Mouse (Mus musculus): ENCODE data around the gene Nudt1. TPM values are rescaled to one million over a fixed set of nuclear protein-coding genes. Genes with fewer than 3 reads are reported as not detected.
A peak's percentile ranks its signal among the peaks of the same experiment; 100 is the strongest.
"Not testable (repeated sequence)": the region's sequence is repeated elsewhere in the genome, so short reads cannot be mapped to it uniquely, and the experiment has no call there.

Nudt1 gene
- polyA plus RNA-seq, 1 experiment from 2014 or later, result 39.6 TPM

GRCm38 (mm10) chr5:140368126-140368525, 46.7 kb downstream of the Nudt1 start:
- not testable (repeated sequence) for ATAC-seq (ENCODE audit: insufficient number of reproducible peaks, insufficient read depth, low FRiP score, low read depth); H3K9ac ChIP-seq (replicated peaks; ENCODE audit: low read depth, low read length); H3K9me3 ChIP-seq (ENCODE audit: control insufficient read depth, low read depth, low read length); H3K27me3 ChIP-seq (ENCODE audit: control insufficient read depth, insufficient read depth, low read length); H3K4me2 ChIP-seq (replicated peaks; ENCODE audit: low read depth, low read length); H3K4me3 ChIP-seq (ENCODE audit: low read depth, low read length); H3K4me1 ChIP-seq (ENCODE audit: control insufficient read depth, insufficient read depth, low read length); H3K27ac ChIP-seq (ENCODE audit: low read length); H3K36me3 ChIP-seq (ENCODE audit: control insufficient read depth, insufficient read depth, low read length)
- WGBS, result 80% methylated on average over 2 of the region's 2 CpGs

DNA sequence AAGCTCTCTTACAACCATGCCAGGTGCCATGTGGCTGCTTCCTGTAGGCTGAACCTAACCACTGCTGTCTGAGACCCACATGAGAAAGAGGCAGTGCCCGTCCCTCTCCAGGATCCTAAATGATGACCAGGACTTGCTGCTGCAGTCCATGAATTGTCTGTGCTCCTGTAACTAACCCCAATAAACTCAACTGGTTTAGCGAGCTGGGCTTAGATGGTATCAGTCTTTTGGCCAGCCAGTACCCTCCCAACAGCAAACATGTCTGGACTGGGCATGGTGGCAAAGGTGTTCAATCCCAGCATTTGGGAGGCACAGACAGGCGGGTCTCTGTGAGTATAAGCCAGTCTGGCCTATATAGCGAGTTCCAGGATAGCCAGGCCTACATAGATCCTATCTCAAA, 47.5 kb downstream of the Nudt1 start:
- Histone ChIP-seq H3K9me3 (ENCODE audit: control insufficient read depth, low read depth, low read length) (no peaks in the 10 kb centered on the region; the same call in 1 of the 2 replicates), H3K4me1 (ENCODE audit: control insufficient read depth, insufficient read depth, low read length) (peaks cover 6% of the 10 kb centered on the region; the same call in 1 of the 2 replicates), H3K4me3 (ENCODE audit: low read depth, low read length) (no peak overlapping the region), H3K9ac (replicated peaks; ENCODE audit: low read depth, low read length) (no peak overlapping the region), H3K4me2 (replicated peaks; ENCODE audit: low read depth, low read length) (no peak overlapping the region), H3K27ac (ENCODE audit: low read length) (no peak overlapping the region), H3K36me3 (ENCODE audit: control insufficient read depth, insufficient read depth, low read length) (no peaks in the 10 kb centered on the region), H3K27me3 (ENCODE audit: control insufficient read depth, insufficient read depth, low read length) (no peaks in the 10 kb centered on the region)
- whole genome bisulfite sequencing, result 96% methylated on average over 4 of the region's 4 CpGs
- ATAC-seq (ENCODE audit: insufficient number of reproducible peaks, insufficient read depth, low FRiP score, low read depth), result no peak

DNA sequence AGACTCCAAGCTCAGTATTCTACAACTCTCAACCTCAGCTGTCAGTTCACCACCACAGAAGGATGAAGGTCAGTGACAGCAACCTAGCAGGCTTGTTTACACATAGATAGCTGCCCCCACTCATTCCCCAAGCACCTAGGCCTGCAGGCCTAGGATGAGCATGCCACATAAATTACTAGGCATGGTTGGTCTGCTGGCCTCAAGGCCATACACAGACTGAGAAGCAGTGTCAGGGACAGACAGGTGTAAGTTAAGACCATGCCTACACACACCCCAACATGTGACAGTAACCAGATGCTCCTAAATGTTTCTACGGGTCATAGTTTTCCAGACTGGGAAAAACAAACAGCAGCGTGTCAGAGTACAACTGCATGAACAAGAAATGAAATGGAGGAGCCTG, 48.0 kb downstream of the Nudt1 start:
- Histone ChIP-seq H3K36me3 (ENCODE audit: control insufficient read depth, insufficient read depth, low read length) (no peaks in the 10 kb centered on the region), H3K27ac (ENCODE audit: low read length) (no peak overlapping the region), H3K9me3 (ENCODE audit: control insufficient read depth, low read depth, low read length) (no peaks in the 10 kb centered on the region; the same call in 1 of the 2 replicates), H3K4me3 (ENCODE audit: low read depth, low read length) (no peak overlapping the region), H3K4me2 (replicated peaks; ENCODE audit: low read depth, low read length) (no peak overlapping the region), H3K4me1 (ENCODE audit: control insufficient read depth, insufficient read depth, low read length) (peaks cover 6% of the 10 kb centered on the region; the same call in 1 of the 2 replicates), H3K27me3 (ENCODE audit: control insufficient read depth, insufficient read depth, low read length) (no peaks in the 10 kb centered on the region), H3K9ac (replicated peaks; ENCODE audit: low read depth, low read length) (no peak overlapping the region)
- no peak for ATAC-seq (ENCODE audit: insufficient number of reproducible peaks, insufficient read depth, low FRiP score, low read depth)
- WGBS, result 56% methylated on average over 2 of the region's 2 CpGs

GRCm38 (mm10) chr5:140370446-140371254, 49.2 kb downstream of the Nudt1 start:
- Histone ChIP-seq H3K9ac (replicated peaks; ENCODE audit: low read depth, low read length) (no peak overlapping the region), H3K4me1 (ENCODE audit: control insufficient read depth, insufficient read depth, low read length) (peaks cover 6% of the 10 kb centered on the region; the same call in 1 of the 2 replicates), H3K36me3 (ENCODE audit: control insufficient read depth, insufficient read depth, low read length) (no peaks in the 10 kb centered on the region), H3K4me3 (ENCODE audit: low read depth, low read length) (no peak overlapping the region), H3K27ac (ENCODE audit: low read length) (0 out of 2 replicates have a peak overlapping the region, but pooled peaks have one; percentile 6), H3K4me2 (replicated peaks; ENCODE audit: low read depth, low read length) (no peak overlapping the region), H3K9me3 (ENCODE audit: control insufficient read depth, low read depth, low read length) (no peaks in the 10 kb centered on the region; the same call in 1 of the 2 replicates), H3K27me3 (ENCODE audit: control insufficient read depth, insufficient read depth, low read length) (no peaks in the 10 kb centered on the region)
- ATAC-seq (ENCODE audit: insufficient number of reproducible peaks, insufficient read depth, low FRiP score, low read depth), result no peak
- 51% methylated on average over 6 of the region's 6 CpGs for WGBS

- no peak overlapping the region for H3K9ac ChIP-seq (replicated peaks; ENCODE audit: low read depth, low read length)
- no peaks in the 10 kb centered on the region for H3K27me3 ChIP-seq (ENCODE audit: control insufficient read depth, insufficient read depth, low read length)
- H3K36me3 ChIP-seq (ENCODE audit: control insufficient read depth, insufficient read depth, low read length), result no peaks in the 10 kb centered on the region
- H3K4me3 ChIP-seq (ENCODE audit: low read depth, low read length), result no peak overlapping the region
- H3K27ac ChIP-seq (ENCODE audit: low read length), result no peak overlapping the region
- H3K4me1 ChIP-seq (ENCODE audit: control insufficient read depth, insufficient read depth, low read length), result peaks cover 6% of the 10 kb centered on the region; the same call in 1 of the 2 replicates
- no peaks in the 10 kb centered on the region; the same call in 1 of the 2 replicates for H3K9me3 ChIP-seq (ENCODE audit: control insufficient read depth, low read depth, low read length)
- ATAC-seq (ENCODE audit: insufficient number of reproducible peaks, insufficient read depth, low FRiP score, low read depth), result no peak
- WGBS, result 97% methylated on average over 3 of the region's 3 CpGs
- H3K4me2 ChIP-seq (replicated peaks; ENCODE audit: low read depth, low read length), result no peak overlapping the region
Measured at GRCm38 (mm10) chr5:140371671-140372070, 50.2 kb downstream of the Nudt1 start.

DNA sequence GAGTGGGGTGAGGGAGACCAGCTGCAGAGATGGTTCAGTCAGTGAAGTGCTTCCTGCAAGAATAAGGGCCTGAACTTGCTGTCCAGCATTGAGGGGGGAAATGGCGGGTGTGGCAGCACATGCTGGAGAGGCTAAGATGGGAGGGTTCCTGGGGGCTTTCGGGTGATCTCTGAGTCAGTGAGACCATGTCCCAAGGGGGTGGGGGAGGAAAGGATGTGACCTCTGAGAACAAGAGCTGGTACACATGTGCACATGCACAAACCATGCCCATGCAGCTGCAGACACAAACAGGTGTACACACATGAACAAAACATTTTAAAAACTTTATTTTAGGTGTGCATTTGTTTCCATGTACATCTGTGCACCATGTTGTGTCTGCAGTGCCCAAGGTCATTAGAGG, 52.3 kb downstream of the Nudt1 start:
- Histone ChIP-seq H3K9me3 (ENCODE audit: control insufficient read depth, low read depth, low read length) (no peaks in the 10 kb centered on the region), H3K4me1 (ENCODE audit: control insufficient read depth, insufficient read depth, low read length) (peaks cover 6% of the 10 kb centered on the region; the same call in 1 of the 2 replicates), H3K9ac (replicated peaks; ENCODE audit: low read depth, low read length) (no peak overlapping the region), H3K27ac (ENCODE audit: low read length) (no peak overlapping the region), H3K27me3 (ENCODE audit: control insufficient read depth, insufficient read depth, low read length) (no peaks in the 10 kb centered on the region), H3K4me2 (replicated peaks; ENCODE audit: low read depth, low read length) (no peak overlapping the region), H3K4me3 (ENCODE audit: low read depth, low read length) (no peak overlapping the region), H3K36me3 (ENCODE audit: control insufficient read depth, insufficient read depth, low read length) (no peaks in the 10 kb centered on the region)
- WGBS, result 77% methylated on average over 2 of the region's 2 CpGs
- no peak for ATAC-seq (ENCODE audit: insufficient number of reproducible peaks, insufficient read depth, low FRiP score, low read depth)

DNA sequence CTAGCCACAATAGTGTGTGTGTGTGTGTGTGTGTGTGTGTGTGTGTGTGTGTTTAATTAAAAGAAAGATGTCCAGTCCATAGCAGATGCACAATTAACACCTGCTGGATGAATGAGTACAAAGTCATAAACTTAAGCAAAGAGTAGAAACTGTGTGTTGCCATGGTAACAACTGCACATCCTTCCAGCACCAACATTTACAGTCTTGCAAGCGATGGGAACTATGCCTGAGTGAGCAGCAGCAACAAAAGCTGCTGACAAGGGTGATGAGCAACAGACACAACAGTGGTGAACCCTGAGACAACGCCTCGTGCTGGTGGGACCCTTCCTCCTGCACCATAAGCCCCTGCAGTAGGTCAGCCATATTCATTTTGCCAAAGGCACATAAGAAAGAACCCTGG, 52.8 kb downstream of the Nudt1 start:
- Histone ChIP-seq H3K9ac (replicated peaks; ENCODE audit: low read depth, low read length) (no peak overlapping the region), H3K9me3 (ENCODE audit: control insufficient read depth, low read depth, low read length) (no peaks in the 10 kb centered on the region), H3K4me1 (ENCODE audit: control insufficient read depth, insufficient read depth, low read length) (peaks cover 6% of the 10 kb centered on the region; the same call in 1 of the 2 replicates), H3K27ac (ENCODE audit: low read length) (no peak overlapping the region), H3K36me3 (ENCODE audit: control insufficient read depth, insufficient read depth, low read length) (no peaks in the 10 kb centered on the region), H3K27me3 (ENCODE audit: control insufficient read depth, insufficient read depth, low read length) (no peaks in the 10 kb centered on the region), H3K4me3 (ENCODE audit: low read depth, low read length) (no peak overlapping the region), H3K4me2 (replicated peaks; ENCODE audit: low read depth, low read length) (no peak overlapping the region)
- ATAC-seq (ENCODE audit: insufficient number of reproducible peaks, insufficient read depth, low FRiP score, low read depth), result no peak
- 71% methylated on average over 3 of the region's 3 CpGs for WGBS

- Histone ChIP-seq H3K36me3 (ENCODE audit: control insufficient read depth, insufficient read depth, low read length) (no peaks in the 10 kb centered on the region), H3K27me3 (ENCODE audit: control insufficient read depth, insufficient read depth, low read length) (no peaks in the 10 kb centered on the region), H3K9me3 (ENCODE audit: control insufficient read depth, low read depth, low read length) (no peaks in the 10 kb centered on the region), H3K4me2 (replicated peaks; ENCODE audit: low read depth, low read length) (no peak overlapping the region), H3K4me3 (ENCODE audit: low read depth, low read length) (no peak overlapping the region), H3K4me1 (ENCODE audit: control insufficient read depth, insufficient read depth, low read length) (peaks cover 4% of the 10 kb centered on the region; the same call in 1 of the 2 replicates), H3K27ac (ENCODE audit: low read length) (no peak overlapping the region), H3K9ac (replicated peaks; ENCODE audit: low read depth, low read length) (no peak overlapping the region)
- 80% methylated on average over 4 of the region's 4 CpGs for WGBS
- no peak for ATAC-seq (ENCODE audit: insufficient number of reproducible peaks, insufficient read depth, low FRiP score, low read depth)
Measured at GRCm38 (mm10) chr5:140375249-140375829, 53.9 kb downstream of the Nudt1 start.

All from stomach, embryonic 14.5 days (tissue).